Mouse (Mus musculus) lung, adult 18-20 months (tissue): ENCODE measurements around the gene Psap.

Experiments used
- DNase-seq, 2 experiments: peaks; one replicate each; pipeline ENCODE4 v3.0.0; 2022; ENCODE audit warnings: mixed read lengths in 2 of 2

Gene Psap

GRCm38 (mm10) chr10:60265252-60265651 is 12.2 kb upstream of the Psap start:
- DNase-seq: no peak

GRCm38 (mm10) chr10:60266842-60267401 is 10.5 kb upstream of the Psap start:
- no peak for DNase-seq

GRCm38 (mm10) chr10:60268738-60269137 is 8.7 kb upstream of the Psap start:
- DNase-seq: no peak

GRCm38 (mm10) chr10:60269141-60270064 is 8.0 kb upstream of the Psap start:
- no peak for DNase-seq

GRCm38 (mm10) chr10:60271015-60271414 is 6.4 kb upstream of the Psap start:
- no peak for DNase-seq

GRCm38 (mm10) chr10:60272241-60272640 is 5.2 kb upstream of the Psap start:
- DNase-seq: no peak

- DNase-seq: no peak
Observed at GRCm38 (mm10) chr10:60273382-60273781, 4.0 kb upstream of the Psap start.

GRCm38 (mm10) chr10:60278006-60278399 is 576 bp downstream of the Psap start:
- peak in 1 of 2 experiments; percentile 32 for DNase-seq

GRCm38 (mm10) chr10:60278786-60279185 is 1.4 kb downstream of the Psap start:
- no peak for DNase-seq

- no peak for DNase-seq
Observed at GRCm38 (mm10) chr10:60279290-60279940, 2.0 kb downstream of the Psap start.

- DNase-seq: peak; percentile 60 to 62
Observed at GRCm38 (mm10) chr10:60279941-60280301, 2.5 kb downstream of the Psap start.

GRCm38 (mm10) chr10:60280353-60280752 is 2.9 kb downstream of the Psap start:
- no peak for DNase-seq

- no peak for DNase-seq
Observed at GRCm38 (mm10) chr10:60281571-60282050, 4.2 kb downstream of the Psap start.

- DNase-seq: peak in 1 of 2 experiments; percentile 60
Observed at GRCm38 (mm10) chr10:60282116-60283014, 4.9 kb downstream of the Psap start.

- DNase-seq: no peak
Observed at GRCm38 (mm10) chr10:60284248-60284647, 6.8 kb downstream of the Psap start.

- DNase-seq: peak in 1 of 2 experiments; percentile 45
Observed at GRCm38 (mm10) chr10:60284676-60285111, 7.3 kb downstream of the Psap start.

GRCm38 (mm10) chr10:60285183-60285582 is 7.8 kb downstream of the Psap start:
- no peak for DNase-seq

GRCm38 (mm10) chr10:60285676-60286372 is 8.4 kb downstream of the Psap start:
- DNase-seq: peak in 1 of 2 experiments; percentile 63

- no peak for DNase-seq
Observed at GRCm38 (mm10) chr10:60286546-60286945, 9.1 kb downstream of the Psap start.

GRCm38 (mm10) chr10:60287161-60287560 is 9.7 kb downstream of the Psap start:
- DNase-seq: no peak

- DNase-seq: no peak
Observed at GRCm38 (mm10) chr10:60287726-60288125, 10.3 kb downstream of the Psap start.

GRCm38 (mm10) chr10:60289216-60289615 is 11.8 kb downstream of the Psap start:
- peak; percentile 63 to 65 for DNase-seq
